Mouse (Mus musculus) small intestine, adult 2 months (tissue): ENCODE results near the gene Phactr1. TPM values are rescaled to one million over a fixed set of nuclear protein-coding genes. Genes with fewer than 3 reads are reported as not detected.

ENCODE experiments used
- H3K27ac ChIP-seq: fragments of 200-500 bp; 2 replicates; pipeline ENCODE4 v1.5.1; 2012; ENCODE audit warnings: low read depth, low read length, control low read depth, inconsistent platforms; ENCODE audit not compliant: insufficient read depth
- H3K27me3 ChIP-seq: fragments of 200-500 bp; 2 replicates; pipeline ENCODE4 v1.6.1; 2012; ENCODE audit warnings: mild to moderate bottlenecking, moderate library complexity, low read length, inconsistent platforms; ENCODE audit not compliant: control insufficient read depth, insufficient read depth
- H3K36me3 ChIP-seq: fragments of 200-500 bp; 2 replicates; pipeline ENCODE4 v1.6.1; 2012; ENCODE audit warnings: mild to moderate bottlenecking, low read length, control low read depth, inconsistent platforms; ENCODE audit not compliant: control insufficient read depth, insufficient read depth
- H3K4me1 ChIP-seq: fragments of 200-500 bp; 2 replicates; pipeline ENCODE4 v1.6.1; 2012; ENCODE audit warnings: low read length, inconsistent platforms, mixed read lengths; ENCODE audit not compliant: control insufficient read depth, insufficient read depth, insufficient read length
- H3K4me3 ChIP-seq: fragments of 200-500 bp; 2 replicates; pipeline ENCODE4 v1.5.1; 2012; ENCODE audit warnings: low read depth, mild to moderate bottlenecking, control low read depth, inconsistent platforms, low read length, moderate library complexity
- CTCF ChIP-seq: fragments of 200-500 bp; IDR thresholded peaks from 2 replicates; pipeline ENCODE4 v1.5.1; 2012; ENCODE audit warnings: low read depth, mild to moderate bottlenecking, control low read depth, inconsistent platforms, low read length, moderate library complexity, mixed read lengths; ENCODE audit not compliant: insufficient replicate concordance, insufficient read length; ENCODE audit errors: extremely low read depth
- POLR2A ChIP-seq: fragments of 200-500 bp; IDR thresholded peaks from 2 replicates; pipeline ENCODE4 v1.6.1; 2012; ENCODE audit warnings: low read depth, mild to moderate bottlenecking, control low read depth, inconsistent platforms, low read length, moderate library complexity
- WGBS: fragments of 180-500 bp; shearing (Covaris S2); methylation state at CpG from one replicate; pipeline ENCODE4 v1.1.7; 2018; 5-methylcytosine and 5-hydroxymethylcytosine counted together
- polyA plus RNA-seq: library from polyadenylated mRNA; depleted of rRNA; stranded (reverse); fragments of >200 nt; gene quantifications from 2 replicates; pipeline ENCODE4 v1.2.3, GENCODE M21; 2012

Gene Phactr1
- polyA plus RNA-seq, 1 experiment: 0.43 TPM

GRCm38 (mm10) chr13:43070496-43070895, 390.1 kb downstream of the Phactr1 start:
- Histone ChIP-seq H3K27me3 (no peaks in the 10 kb centered on the region), H3K4me1 (no peaks in the 10 kb centered on the region), H3K27ac (no peak overlapping the region), H3K4me3 (no peak overlapping the region), H3K36me3 (no peaks in the 10 kb centered on the region)
- WGBS: 69% methylated on average over 4 of the region's 4 CpGs
- TF ChIP-seq POLR2A: no peak
- TF ChIP-seq CTCF: no peak

GRCm38 (mm10) chr13:43070971-43071370, 390.5 kb downstream of the Phactr1 start:
- H3K4me3 ChIP-seq: no peak overlapping the region
- H3K36me3 ChIP-seq: no peaks in the 10 kb centered on the region
- no peaks in the 10 kb centered on the region for H3K27me3 ChIP-seq
- no peak for TF ChIP-seq CTCF
- no peak overlapping the region for H3K27ac ChIP-seq
- WGBS: 74% methylated on average over 2 of the region's 2 CpGs
- no peaks in the 10 kb centered on the region for H3K4me1 ChIP-seq

- no peak overlapping the region for H3K27ac ChIP-seq
- H3K4me1 ChIP-seq: no peaks in the 10 kb centered on the region
- no peaks in the 10 kb centered on the region for H3K27me3 ChIP-seq
- H3K36me3 ChIP-seq: no peaks in the 10 kb centered on the region
- H3K4me3 ChIP-seq: no peak overlapping the region
- WGBS: 74% methylated on average over 6 of the region's 6 CpGs
- TF ChIP-seq CTCF (no peak), POLR2A (no peak)
Observed at GRCm38 (mm10) chr13:43075456-43075855, 395.0 kb downstream of the Phactr1 start.

- Histone ChIP-seq H3K27ac (no peak overlapping the region), H3K4me3 (no peak overlapping the region), H3K36me3 (no peaks in the 10 kb centered on the region), H3K4me1 (no peaks in the 10 kb centered on the region), H3K27me3 (no peaks in the 10 kb centered on the region)
- TF ChIP-seq CTCF: no peak
- no peak for TF ChIP-seq POLR2A
- 85% methylated on average over 9 of the region's 9 CpGs for WGBS
Observed at GRCm38 (mm10) chr13:43077485-43077884, 397.1 kb downstream of the Phactr1 start.

- Histone ChIP-seq H3K27ac (no peak overlapping the region), H3K36me3 (no peaks in the 10 kb centered on the region), H3K4me1 (no peaks in the 10 kb centered on the region), H3K27me3 (no peaks in the 10 kb centered on the region), H3K4me3 (no peak overlapping the region)
- 88% methylated on average over 7 of the region's 7 CpGs for WGBS
- TF ChIP-seq POLR2A (no peak), CTCF (no peak)
Observed at GRCm38 (mm10) chr13:43085226-43085625, 404.8 kb downstream of the Phactr1 start.

- Histone ChIP-seq H3K27ac (no peak overlapping the region), H3K36me3 (no peaks in the 10 kb centered on the region), H3K4me1 (no peaks in the 10 kb centered on the region), H3K4me3 (no peak overlapping the region), H3K27me3 (no peaks in the 10 kb centered on the region; the same call in 1 of the 2 replicates)
- 41% methylated on average over 7 of the region's 7 CpGs for WGBS
- peak; percentile 41; the same call in 1 of the 2 replicates for TF ChIP-seq CTCF
- TF ChIP-seq POLR2A: no peak
Observed at GRCm38 (mm10) chr13:43094365-43094764, 413.9 kb downstream of the Phactr1 start.

- H3K4me1 ChIP-seq: no peaks in the 10 kb centered on the region
- WGBS: 74% methylated on average over 7 of the region's 7 CpGs
- no peak overlapping the region for H3K4me3 ChIP-seq
- H3K27ac ChIP-seq: no peak overlapping the region
- H3K36me3 ChIP-seq: no peaks in the 10 kb centered on the region
- TF ChIP-seq POLR2A: no peak
- no peak for TF ChIP-seq CTCF
- no peaks in the 10 kb centered on the region for H3K27me3 ChIP-seq
Observed at GRCm38 (mm10) chr13:43102943-43103342, 422.5 kb downstream of the Phactr1 start.

GRCm38 (mm10) chr13:43104496-43104895, 424.1 kb downstream of the Phactr1 start:
- no peaks in the 10 kb centered on the region for H3K4me1 ChIP-seq
- no peak overlapping the region for H3K27ac ChIP-seq
- no peak overlapping the region for H3K4me3 ChIP-seq
- 96% methylated on average over 9 of the region's 9 CpGs for WGBS
- no peaks in the 10 kb centered on the region for H3K36me3 ChIP-seq
- no peaks in the 10 kb centered on the region for H3K27me3 ChIP-seq
- TF ChIP-seq POLR2A: no peak
- no peak for TF ChIP-seq CTCF
